Mouse (Mus musculus) kidney, postnatal 10 days (tissue): ENCODE measurements around the gene Ndufa13.

Experiments
- DNase-seq: peaks from one replicate; pipeline ENCODE4 v3.0.0; 2021; ENCODE audit warnings: mixed read lengths

Gene Ndufa13

DNA sequence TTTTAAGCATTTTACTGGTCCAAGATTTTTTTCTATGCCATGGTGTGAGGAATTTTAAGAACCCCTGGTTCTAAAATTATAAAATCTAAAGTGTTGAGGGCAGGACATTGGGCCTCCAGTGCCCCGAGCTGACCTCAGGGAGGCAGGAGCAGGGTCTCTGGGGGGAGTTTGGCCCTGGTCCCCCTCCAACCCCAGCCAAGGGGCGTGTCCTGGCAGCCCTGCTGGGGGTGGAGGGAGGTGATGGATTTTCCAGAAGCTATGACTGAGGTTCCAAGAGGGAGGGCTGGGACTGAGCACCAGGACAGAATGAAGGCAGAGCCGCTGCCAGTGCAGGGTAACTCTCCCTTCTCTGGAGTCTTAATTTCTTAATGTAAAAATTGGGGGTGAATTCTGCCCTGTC is 24.4 kb downstream of the Ndufa13 start:
- no peak for DNase-seq

DNA sequence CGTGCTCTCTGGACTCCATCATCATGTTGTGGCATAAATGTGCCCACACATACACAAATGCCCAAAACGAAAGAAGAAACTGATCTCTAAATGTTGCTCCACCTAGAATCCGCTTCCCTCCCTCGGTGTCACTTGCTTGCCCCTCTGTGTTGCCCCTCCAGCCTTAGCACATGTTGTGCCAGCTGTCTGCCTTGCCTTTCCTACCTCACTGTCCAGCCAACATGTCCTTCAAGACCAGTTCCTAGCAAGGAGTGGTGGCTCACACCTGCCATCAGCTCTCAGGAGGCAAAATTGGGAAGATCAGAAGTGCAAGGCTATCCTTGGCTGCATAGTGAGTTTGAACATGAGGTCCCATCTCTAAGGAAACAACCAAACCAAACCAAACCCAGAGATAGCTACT is 25.0 kb downstream of the Ndufa13 start:
- DNase-seq, result no peak

DNA sequence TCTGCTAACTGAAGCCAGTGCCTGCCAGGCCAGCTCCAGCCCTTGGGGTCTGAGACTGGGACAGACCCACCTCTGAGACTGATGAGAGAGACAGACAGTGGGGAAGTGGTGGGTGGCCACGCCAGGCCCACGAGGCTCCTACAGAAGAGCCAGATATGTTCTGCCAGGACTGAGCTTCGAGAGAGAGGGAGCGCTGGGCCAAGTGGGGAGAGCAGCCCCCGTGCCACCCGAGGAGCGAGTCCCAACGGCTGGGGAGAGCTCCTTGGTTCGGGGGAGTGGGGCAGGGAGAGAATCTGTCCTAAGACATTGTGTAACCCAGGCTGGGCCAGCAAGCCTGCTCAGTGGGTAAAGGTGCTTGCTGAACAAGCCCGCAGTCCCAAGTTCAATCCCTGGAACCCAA is 25.4 kb downstream of the Ndufa13 start:
- no peak for DNase-seq

DNA sequence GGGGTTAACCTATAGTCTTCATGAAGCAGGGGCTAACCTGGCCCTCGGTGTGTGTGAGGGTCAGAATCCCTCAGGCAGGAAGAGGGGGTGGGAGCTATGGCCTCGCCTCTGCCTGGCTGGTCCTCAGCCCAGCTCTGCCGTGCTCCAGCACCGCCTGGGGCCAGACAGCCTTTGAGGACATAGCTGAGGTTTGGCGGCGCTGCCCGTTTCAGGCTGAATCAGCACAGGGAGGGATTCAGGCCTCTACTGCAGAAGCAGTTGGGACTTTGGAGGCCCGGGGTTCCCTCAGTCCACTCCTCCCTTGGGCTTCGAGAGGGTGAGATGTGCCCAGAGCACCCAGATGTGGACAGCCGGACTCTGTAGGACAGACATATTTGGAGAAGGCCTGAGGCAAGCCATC is 26.3 kb downstream of the Ndufa13 start:
- no peak for DNase-seq

DNA sequence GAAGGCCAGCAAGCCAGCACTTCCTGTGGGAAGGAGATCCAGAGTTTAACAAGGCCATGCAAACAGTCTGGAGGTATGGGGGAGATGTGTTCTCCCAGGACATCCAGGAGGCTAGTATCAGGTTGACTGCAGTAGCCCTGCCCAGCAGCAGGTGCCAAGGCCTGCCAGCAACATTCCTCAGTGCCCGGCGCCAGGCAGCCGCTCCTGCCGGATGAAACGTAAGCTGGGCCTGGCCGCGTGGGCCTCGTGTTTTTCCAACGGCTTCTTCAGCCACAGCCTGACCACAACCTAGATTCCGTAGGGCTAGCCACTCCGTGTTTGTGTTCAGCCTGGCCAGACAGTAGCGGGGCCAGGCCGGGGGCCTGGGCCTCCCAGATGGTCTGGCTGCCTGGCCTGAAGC is 27.7 kb downstream of the Ndufa13 start:
- DNase-seq, result no peak

DNA sequence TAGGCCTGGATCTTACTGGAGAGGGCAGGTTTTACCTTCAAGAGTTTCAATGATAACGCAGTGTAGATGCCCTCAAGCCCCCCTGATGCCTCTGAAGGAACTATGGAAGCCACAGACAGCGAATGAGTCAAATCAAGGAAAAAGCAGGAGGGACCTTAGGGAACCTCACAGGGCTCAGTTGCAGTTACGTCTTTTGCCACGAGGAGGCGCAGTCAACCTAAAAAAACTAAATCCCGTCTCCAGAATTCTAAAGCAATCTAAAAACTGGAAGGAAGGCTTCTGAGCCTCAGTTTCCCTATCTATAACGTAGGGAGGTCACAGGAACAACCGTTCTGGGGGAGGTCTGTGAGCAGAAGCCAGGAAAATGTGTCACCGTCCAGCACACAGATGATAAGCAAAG is 28.2 kb downstream of the Ndufa13 start:
- DNase-seq, result peak; percentile 81

DNA sequence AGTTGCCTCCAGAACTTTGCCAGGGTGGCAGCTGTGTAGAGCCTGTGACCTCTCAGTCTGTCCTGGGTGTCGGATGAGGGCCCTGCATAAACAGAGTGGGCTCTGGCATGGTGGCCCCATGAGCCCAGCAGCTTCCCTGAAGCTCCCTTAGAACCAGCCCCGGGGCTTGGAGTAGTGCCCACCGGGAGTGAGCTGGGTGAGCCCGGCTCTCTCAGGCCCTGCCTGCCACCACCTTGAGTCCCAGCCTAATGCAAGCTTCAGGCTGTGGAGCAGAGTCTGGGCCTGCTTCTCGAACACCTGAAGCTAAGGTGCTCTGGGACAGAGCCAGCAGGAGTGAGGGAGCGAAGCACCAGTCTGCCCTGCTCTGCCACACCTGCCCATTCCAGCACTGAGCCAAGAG is 31.5 kb downstream of the Ndufa13 start:
- no peak for DNase-seq

DNA sequence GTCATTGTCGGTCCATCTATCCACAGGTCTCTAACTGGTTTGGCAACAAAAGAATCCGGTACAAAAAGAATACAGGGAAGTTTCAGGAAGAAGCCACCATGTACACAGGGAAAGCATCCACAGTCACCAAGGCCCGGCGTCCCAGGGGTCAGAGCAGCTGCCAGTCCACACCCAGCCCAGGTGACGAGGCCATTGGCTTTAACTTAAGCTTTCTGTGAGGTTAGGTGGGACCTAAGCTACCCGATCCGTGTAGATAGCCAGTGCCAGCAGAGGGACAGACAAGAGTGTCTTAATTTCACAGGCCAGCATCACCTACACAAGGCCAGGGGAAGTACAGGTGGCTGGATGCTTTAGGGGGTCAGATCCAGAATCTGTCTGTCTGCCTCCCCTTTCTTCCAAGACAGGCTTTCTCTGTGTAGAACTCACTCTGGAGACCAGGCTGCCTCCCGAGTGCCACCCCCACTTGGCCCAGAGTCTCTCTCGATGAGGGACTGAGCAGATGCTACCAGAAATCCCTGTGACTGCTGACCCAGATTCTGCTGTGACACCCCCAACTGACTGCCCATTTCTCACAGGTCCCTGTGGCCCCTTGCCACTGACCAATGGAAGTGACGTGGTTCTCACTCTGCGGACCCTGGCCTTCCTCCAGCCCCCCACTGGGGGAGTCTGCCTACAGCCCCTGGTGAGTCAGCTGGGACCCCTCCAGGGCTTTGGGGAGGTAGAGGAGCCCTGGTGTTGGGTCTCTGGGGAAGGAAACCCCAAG is 32.2 kb downstream of the Ndufa13 start:
- no peak for DNase-seq

DNA sequence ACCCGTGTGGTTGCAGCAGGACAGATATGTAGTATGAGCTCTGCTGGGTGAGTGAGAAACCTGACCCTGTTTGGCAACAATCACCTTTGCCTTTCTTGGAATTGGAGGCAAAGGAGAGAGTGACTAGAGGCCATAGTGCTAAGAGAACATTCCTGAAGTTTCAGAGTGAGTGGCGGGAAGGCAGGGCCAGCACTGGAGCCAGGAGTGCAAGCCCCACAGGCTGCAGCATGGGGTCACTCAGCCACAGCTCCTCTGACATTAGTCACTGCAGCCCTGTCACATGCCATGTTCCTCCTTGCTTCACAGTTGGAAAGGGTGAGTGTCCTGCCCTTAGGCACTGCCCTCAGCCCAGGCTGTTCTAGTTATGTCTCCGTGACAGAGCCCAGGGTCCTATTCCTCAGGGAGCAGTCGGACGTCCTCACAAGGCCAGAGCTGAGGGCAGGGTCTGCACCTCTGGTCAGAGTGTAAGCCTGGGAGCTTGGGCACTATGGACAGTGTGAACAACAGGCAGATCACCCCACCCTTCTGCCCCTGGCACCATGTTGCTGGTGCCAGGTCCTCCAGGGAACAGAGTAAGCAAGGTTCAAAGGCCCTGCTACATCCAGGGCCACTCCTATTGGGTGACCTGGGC is 34.5 kb downstream of the Ndufa13 start:
- DNase-seq, result no peak

DNA sequence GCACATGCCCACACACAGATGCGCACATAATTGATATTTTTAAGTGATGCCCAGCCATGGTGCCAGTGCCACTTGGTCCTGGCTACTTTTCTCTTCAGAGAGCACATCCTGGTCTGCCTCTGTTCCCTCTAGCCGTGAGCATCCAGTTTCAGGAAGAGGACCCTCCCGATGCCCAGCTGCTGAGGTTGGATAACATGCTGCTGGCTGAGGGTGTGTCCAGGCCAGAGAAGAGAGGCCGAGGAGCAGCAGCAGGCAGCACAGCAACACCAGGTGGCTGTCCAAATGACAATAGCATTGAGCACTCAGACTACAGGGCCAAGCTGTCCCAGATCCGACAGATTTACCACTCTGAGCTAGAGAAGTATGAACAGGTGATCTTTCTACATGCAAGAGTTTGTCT is 38.2 kb downstream of the Ndufa13 start:
- no peak for DNase-seq

DNA sequence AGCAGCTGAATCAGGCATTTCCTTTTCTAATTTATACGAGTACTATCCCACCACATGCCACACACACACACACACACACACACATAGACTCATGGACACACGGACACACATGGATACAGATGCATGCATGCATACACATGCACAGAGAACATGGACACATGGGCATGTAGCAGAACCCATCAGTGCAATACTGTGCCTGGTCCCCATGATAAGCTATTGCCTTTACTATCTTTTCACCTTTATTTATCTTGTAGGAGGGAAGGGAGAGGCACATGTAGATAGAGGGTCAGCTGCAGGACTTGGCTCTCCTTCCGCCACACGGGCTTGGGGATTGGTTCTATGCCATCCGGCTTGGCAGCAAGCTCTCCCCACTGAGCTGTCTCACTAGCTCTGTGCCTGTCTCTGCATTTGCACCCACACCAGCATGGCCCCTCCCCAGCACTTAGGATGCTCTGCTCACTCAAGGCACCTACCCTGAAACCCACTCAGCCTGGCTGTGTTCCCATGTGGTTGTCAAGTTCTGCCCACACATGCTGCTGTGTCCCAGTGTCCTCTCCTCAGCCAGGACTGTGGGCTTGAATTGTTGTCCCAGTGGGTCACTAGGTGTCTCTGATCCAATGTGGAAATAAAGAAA is 38.9 kb downstream of the Ndufa13 start:
- DNase-seq, result no peak

DNA sequence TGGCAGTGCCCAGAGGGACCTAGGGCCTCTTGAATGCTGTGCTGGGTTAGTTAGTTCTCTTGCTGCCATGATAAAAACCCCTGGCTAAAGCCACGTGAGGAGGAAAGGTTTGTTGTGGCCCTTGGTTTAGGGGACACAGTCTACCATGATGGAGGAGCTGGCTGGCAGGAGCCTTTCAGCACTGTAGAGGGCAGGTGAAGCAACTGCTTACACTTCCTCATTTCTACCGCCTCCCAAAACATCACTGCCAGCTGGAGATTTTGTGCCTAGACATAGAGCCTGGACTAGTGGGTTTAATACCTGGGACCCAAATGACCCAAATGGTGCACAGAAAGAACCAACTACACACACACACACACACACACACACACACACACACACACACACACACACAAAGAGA is 41.1 kb downstream of the Ndufa13 start:
- no peak for DNase-seq

DNA sequence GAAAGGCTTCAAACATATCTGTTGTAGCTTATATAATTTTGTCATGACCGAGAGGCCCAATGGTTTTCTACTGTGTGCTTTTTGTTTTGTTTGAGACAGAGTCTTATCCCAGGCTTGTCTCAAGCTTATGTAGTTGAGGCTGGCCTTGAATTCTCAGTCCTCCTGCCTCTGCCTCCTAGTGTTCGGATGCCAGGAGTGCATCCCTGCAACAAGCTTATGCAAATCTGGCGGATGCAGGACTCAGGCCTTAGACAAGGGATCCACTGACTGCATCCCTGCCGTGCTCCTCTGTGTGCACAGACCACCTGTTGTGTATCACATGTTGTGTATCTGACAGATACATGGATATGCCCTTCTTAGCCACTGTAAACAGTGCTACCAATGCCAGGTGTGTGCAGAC is 41.6 kb downstream of the Ndufa13 start:
- DNase-seq, result peak; percentile 25

DNA sequence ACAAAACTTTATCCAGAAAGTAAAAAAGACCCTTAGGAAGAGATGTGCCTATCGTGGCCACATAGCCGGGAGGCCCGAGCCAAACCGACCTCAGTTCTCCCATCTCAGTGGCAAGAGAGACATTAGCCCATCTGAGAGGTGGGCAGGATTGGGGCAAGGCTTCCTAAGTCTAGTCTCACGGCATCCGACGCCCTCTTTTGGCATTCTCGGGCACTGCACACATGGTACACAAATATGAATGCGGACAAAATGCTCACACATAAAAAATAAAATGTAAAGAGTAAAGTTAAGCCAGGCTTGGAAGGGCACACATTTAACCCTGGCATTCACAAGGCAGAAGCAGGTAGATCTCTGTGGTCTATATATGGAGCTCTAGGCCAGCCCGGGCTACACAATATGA is 48.5 kb downstream of the Ndufa13 start:
- DNase-seq, result no peak

DNA sequence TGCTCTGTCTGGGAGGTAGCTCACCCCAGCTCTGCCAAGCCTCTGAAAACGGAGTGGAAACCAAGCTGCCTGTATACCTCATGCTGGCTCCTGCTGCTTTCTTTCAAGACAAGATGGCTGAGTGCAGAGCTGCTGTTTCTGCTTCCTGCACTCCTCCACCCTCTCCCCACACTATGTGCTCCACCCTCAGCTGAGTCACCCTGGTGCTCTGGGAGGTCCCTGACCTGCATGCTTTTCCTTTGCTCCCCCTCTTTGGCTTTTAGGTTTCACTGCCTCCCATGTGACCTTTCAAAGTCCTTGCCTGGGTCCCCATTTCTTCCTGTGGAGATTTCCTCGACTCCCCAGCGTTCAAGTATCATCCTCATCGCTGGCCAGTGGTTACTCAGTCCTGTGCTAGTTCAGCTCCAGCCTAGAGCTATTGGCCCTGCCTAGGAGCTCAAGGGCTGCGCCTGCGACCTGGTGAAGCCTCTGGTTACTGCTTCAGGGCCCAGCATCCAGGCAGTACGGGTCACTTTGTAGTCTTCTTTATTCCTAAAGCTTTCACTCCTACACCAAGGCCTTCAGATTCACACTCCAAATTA is 51.3 kb downstream of the Ndufa13 start:
- DNase-seq, result no peak

DNA sequence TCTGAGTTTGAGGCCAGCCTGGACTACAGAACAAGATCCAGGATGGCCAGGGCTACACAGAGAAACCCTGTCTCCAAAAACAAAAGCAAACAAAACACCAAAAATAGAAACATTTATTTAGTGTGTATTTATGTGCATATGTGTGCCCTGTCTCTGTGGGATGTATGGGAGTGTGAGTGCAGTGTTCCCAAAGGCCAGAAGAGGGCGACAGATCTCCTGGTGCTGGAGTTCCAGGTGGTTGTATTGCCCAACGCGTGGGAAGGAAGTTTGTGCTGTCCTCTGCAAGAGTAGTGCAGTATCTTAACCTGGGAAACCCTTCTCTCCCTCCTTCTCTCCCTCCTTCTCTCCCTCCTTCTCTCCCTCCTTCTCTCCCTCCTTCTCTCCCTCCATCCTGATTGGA is 52.5 kb downstream of the Ndufa13 start:
- no peak for DNase-seq

DNA sequence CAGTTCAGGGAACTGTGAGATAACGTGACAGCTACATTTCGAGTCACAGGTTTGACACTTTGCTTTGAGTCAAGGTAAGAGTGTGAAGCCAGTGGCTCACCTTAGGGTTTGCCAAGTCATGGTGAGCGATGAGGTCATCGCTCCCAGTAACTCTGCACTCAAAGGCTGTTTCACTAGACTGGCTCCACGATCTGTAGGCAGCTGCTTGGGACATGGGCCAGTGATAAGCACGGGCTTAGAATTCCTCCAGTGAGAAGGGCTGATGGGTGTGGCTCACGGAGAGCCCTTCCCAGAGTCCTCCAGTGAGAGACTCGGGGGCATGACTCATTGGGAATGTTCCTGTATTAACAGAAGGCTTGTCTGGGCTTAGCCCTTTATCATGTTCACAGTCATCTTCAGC is 53.4 kb downstream of the Ndufa13 start:
- no peak for DNase-seq

DNA sequence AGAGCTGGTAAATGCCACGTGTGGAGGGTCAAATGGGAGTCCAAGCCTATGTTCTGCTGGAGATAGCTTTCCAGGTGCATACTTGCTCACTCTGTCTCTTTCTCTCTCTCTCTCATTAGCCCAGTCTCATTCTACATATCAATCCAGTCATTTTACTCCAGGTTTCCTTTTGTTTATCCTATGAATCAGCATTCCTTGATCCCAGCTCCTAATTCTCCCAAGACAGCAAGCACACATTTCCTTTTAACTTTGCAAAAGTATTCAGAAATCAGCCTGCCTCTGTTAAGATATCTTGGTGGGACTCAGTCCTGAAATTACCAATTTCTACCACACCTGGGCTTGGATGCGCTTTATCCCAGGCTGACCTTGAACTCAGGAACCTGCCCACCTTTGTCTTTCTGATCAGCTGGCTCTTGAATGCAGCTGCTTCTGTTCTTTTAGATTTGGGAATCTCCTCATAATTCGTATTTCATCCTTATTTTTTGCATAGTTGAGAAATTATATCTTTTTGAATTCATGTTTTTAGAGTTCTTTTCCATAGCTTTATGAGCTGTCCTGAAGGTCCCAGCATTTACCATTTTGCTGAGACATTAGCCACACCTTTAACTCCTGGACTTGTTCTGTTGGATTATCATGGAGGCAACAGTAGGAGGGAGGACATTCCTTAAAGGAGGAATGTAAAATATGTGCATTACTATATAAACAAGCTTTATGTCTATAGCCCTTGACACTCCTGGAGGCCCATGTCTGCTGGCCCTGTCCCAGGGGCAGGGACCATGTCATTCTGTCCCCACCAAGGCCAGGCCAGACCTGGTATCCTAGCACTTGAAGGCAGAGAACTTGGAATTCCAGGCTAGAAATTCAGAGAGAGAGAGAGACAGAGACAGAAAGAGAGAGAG is 54.9 kb downstream of the Ndufa13 start:
- DNase-seq, result no peak
